Mouse (Mus musculus) kidney, adult 2 months (tissue): ENCODE measurements at regions not wholly inside any gene's neighbourhood (a gene's known extent, or its start where the extent isn't known, plus 50 kb on each side); places are given as distances from the start of the nearest gene placed in this dataset.

Source experiments
- CTCF ChIP-seq: fragments of 200-500 bp; conservative IDR thresholded peaks from 2 replicates; pipeline ENCODE4 v1.5.1; 2011; ENCODE audit warnings: low read depth, mild to moderate bottlenecking, control low read depth, low read length, moderate library complexity, mixed read lengths; ENCODE audit not compliant: insufficient read depth, insufficient read length
- POLR2A ChIP-seq: fragments of 200-500 bp; IDR thresholded peaks from one replicate; pipeline ENCODE4 v1.6.1; 2011; ENCODE audit warnings: low read depth, low read length, control low read depth

DNA sequence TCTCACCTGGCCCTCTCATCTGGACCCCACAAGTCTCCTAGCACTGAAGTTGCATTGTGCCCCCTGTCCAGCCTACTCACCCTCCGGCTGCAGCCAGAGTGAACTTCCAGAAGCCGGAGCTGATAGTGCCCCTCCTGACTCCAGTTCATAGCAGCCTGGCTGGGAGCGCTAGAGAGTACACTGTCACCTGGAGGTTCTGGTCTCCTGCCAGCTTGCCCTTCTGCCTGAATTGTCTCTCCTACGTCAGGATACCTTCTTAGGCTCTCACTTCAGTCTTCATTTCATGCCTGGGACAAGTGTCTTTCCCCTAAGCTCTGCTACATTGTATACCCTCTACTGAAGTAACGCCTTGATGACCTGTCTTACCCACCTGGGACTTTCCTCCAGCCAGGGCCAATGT lies 112.3 kb downstream of the Efnb1 start:
- TF ChIP-seq CTCF (no peak), POLR2A (no peak)
